Mouse (Mus musculus): ENCODE results near the gene Acvr1.

- TF ChIP-seq EP300 (IDR thresholded peaks at IDR 0.05; ENCODE audit: insufficient read depth, low read depth, low read length) (no peak), CTCF (IDR thresholded peaks at IDR 0.05; ENCODE audit: low read depth, low read length) (no peak)
Measured at GRCm38 (mm10) chr2:58548943-58549342, 18.0 kb downstream of the Acvr1 start.
